Mouse (Mus musculus): ENCODE results near the gene 1700001P01Rik. TPM values are rescaled to one million over a fixed set of nuclear protein-coding genes. Genes with fewer than 3 reads are reported as not detected.
A peak's percentile ranks its signal among the peaks of the same experiment; 100 is the strongest.
"Not testable (repeated sequence)": the region's sequence is repeated elsewhere in the genome, so short reads cannot be mapped to it uniquely, and the experiment has no call there.

1700001P01Rik gene
- polyA plus RNA-seq, 1 experiment from 2014 or later: 0.85 TPM

GRCm38 (mm10) chr11:97799146-97799993 lies 23.7 kb upstream of the 1700001P01Rik start:
- Histone ChIP-seq H3K27ac (replicated peaks) (peak overlapping the region; percentile 97), H3K9me3 (no peaks in the 10 kb centered on the region), H3K4me1 (peaks cover 49% of the 10 kb centered on the region), H3K36me3 (replicated peaks) (peaks cover 8% of the 10 kb centered on the region; the same call in 1 of the 2 replicates), H3K27me3 (replicated peaks; ENCODE audit: low read depth, poor library complexity, severe bottlenecking) (no peaks in the 10 kb centered on the region), H3K4me3 (peak overlapping the region; percentile 96)
- under 1% methylated on average over 71 of the region's 71 CpGs for WGBS
- peak; percentile 87 for DNase-seq (ENCODE audit: low spot score)

DNA sequence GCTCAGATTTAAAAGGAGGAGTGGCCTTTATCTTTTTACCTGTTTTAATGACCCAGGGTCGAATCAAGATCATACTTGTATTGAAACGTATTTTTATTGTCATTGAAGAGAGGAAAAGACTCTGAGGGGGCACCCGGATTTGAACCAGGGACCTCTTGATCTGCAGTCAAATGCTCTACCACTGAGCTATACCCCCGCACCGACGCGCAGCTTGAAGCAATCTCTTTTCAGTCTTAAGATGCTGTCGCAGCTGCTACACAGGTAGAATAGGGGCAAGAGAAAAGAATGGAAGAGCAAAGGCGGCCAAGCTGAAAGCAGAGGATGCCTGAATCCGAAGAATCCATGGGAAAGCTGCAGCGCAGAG lies 23.0 kb upstream of the 1700001P01Rik start, which contains the start of gene Lasp1:
Gene Lasp1, plus strand, starts transcription at position 219 of the 364 bp plus-strand sequence.
- Histone ChIP-seq H3K27ac (replicated peaks) (peak within 1 kb of the TSS; percentile 97), H3K4me1 (peaks cover 43% of the 10 kb centered on the region), H3K36me3 (replicated peaks) (peaks cover 6% of the 10 kb centered on the region; the same call in 1 of the 2 replicates), H3K9me3 (no peaks in the 10 kb centered on the region), H3K4me3 (peak within 1 kb of the TSS; percentile 96), H3K27me3 (replicated peaks; ENCODE audit: low read depth, poor library complexity, severe bottlenecking) (no peaks in the 10 kb centered on the region)
- under 1% methylated on average over 11 of the region's 11 CpGs for WGBS
- DNase-seq (ENCODE audit: low spot score): peak; percentile 92

DNA sequence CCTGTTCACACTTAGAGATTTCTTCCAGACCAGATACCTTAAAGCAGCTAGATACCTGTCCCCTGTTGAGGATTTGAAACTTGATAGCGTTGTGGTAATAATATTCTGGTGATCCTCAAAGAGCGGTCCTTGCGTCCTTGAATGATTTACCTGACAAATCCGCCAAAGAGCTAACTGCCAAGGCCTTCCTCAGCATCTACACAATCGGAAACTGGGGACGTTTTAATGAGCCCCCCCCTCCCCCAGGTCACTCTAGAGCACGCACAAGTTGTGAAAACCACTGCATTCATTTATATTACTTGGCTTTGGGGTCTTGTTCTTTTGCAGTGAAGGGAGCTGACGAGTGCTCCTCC lies 22.3 kb upstream of the 1700001P01Rik start:
- 32% methylated on average over 8 of the region's 8 CpGs for WGBS
- Histone ChIP-seq H3K4me1 (peaks cover 40% of the 10 kb centered on the region), H3K9me3 (no peaks in the 10 kb centered on the region), H3K27ac (replicated peaks) (no peak overlapping the region), H3K4me3 (peak overlapping the region; percentile 96), H3K36me3 (replicated peaks) (0 out of 2 replicates have a peak, but pooled peaks cover 4% of the 10 kb centered on the region), H3K27me3 (replicated peaks; ENCODE audit: low read depth, poor library complexity, severe bottlenecking) (no peaks in the 10 kb centered on the region)
- DNase-seq (ENCODE audit: low spot score): no peak

DNA sequence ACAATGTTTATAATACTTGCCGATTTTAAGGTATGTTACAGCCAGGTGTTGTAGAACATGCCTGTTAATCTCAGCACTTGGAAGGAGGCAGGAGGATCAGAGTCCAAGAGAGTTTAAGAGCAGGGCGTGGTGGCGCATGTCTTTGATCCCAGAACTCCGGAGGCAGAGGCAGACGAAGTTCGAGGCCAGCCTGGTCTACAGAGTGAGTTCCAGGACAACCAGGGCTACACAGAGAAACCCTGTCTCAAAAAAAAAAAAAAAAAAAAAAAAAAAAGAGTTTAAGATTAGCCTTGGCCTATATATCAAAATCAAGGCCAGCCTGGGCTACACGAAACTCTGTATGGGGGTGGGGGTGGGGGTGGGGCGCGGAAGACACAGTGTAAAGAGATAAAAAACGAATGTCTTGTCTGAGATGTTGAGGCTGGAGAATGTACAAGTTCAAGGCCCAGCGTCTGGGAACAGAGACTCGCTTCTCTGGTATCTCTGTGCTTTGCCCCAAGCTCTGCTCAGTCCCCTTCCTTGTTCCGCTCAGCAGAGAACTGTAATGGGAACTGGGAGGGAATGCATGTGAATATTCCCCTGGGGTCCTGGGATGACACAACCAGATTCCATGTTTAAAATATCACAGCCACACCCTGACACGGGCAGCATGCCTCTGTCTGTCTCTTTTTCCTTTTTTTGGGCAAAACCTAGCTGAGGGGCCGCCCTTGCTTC lies 21.8 kb upstream of the 1700001P01Rik start:
- H3K36me3 ChIP-seq (replicated peaks): 0 out of 2 replicates have a peak, but pooled peaks cover 3% of the 10 kb centered on the region
- no peaks in the 10 kb centered on the region for H3K9me3 ChIP-seq
- no peaks in the 10 kb centered on the region for H3K27me3 ChIP-seq (replicated peaks; ENCODE audit: low read depth, poor library complexity, severe bottlenecking)
- no peak overlapping the region for H3K27ac ChIP-seq (replicated peaks)
- DNase-seq (ENCODE audit: low spot score): peak; percentile 20
- 58% methylated on average over 15 of the region's 15 CpGs for WGBS
- H3K4me1 ChIP-seq: peaks cover 37% of the 10 kb centered on the region
- peak overlapping the region; percentile 96 for H3K4me3 ChIP-seq

DNA sequence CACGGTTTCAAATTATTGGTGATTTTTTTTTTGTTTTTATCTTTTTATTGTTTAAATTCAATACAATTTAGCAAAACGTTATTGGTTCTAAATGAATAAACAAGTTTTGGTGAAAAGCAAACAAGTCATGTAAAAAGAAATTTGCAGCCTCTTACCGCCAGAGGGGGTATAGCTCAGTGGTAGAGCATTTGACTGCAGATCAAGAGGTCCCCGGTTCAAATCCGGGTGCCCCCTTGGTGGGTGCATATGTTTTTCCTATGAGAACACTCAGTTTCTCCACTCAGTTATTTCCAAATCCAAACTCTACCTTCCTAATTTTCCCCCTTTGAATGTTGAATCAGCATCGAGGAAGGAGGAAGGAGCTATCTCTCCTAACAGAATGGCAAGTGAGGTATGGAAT lies 21.2 kb upstream of the 1700001P01Rik start:
- H3K27ac ChIP-seq (replicated peaks): no peak overlapping the region
- no peak overlapping the region for H3K4me3 ChIP-seq
- H3K9me3 ChIP-seq: no peaks in the 10 kb centered on the region
- H3K36me3 ChIP-seq (replicated peaks): no peaks in the 10 kb centered on the region
- no peaks in the 10 kb centered on the region for H3K27me3 ChIP-seq (replicated peaks; ENCODE audit: low read depth, poor library complexity, severe bottlenecking)
- WGBS: 6% methylated on average over 6 of the region's 6 CpGs
- DNase-seq (ENCODE audit: low spot score): peak; percentile 75
- H3K4me1 ChIP-seq: peaks cover 31% of the 10 kb centered on the region

DNA sequence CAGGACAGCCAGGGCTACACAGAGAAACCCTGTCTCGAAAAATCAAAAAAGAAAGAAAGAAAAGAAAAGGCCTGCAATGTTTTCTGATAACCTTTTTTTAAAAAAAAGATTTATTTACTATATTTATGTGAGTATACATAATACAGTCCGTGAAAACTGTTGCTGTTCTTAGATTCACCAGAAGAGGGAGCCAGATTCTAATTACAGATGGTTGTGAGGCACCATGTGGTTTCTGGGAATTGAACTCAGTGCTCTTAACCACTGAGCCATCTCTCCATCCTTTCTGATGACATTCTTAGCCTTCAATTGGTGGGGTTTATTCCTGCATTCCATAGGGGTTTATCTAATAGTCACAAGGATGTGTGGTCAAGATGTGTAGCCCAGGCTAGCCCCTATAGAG lies 17.4 kb upstream of the 1700001P01Rik start:
- H3K27ac ChIP-seq (replicated peaks): no peak overlapping the region
- H3K9me3 ChIP-seq: no peaks in the 10 kb centered on the region
- peaks cover 6% of the 10 kb centered on the region for H3K4me1 ChIP-seq
- H3K27me3 ChIP-seq (replicated peaks; ENCODE audit: low read depth, poor library complexity, severe bottlenecking): no peaks in the 10 kb centered on the region
- no peak for DNase-seq (ENCODE audit: low spot score)
- H3K4me3 ChIP-seq: no peak overlapping the region
- WGBS: 8% methylated on average over 2 of the region's 2 CpGs
- H3K36me3 ChIP-seq (replicated peaks): no peaks in the 10 kb centered on the region

GRCm38 (mm10) chr11:97790778-97791438 lies 15.2 kb upstream of the 1700001P01Rik start:
- H3K4me3 ChIP-seq; H3K4me1 ChIP-seq; H3K36me3 ChIP-seq (replicated peaks); H3K9me3 ChIP-seq; H3K27me3 ChIP-seq (replicated peaks; ENCODE audit: low read depth, poor library complexity, severe bottlenecking); H3K27ac ChIP-seq (replicated peaks); DNase-seq (ENCODE audit: low spot score): not testable (repeated sequence)
- 81% methylated on average over 2 of the region's 2 CpGs for WGBS

DNA sequence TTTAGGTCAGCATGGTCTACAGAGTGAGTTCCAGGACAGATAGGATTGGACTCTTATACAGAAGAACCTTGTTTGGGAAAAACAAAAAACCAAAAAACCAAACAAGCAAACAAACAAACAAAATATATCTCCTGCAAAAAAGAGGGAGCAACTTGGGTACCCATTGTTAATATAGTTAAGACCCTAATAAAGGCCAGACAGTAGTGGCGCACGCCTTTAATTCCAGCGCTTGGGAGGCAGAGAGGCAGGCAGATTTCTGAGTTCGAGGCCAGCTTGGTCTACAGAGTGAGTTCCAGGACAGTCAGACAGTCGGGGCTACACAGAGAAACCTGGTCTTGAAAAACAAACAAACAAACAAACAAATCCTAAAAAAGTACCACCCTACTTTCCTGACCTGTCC lies 14.0 kb upstream of the 1700001P01Rik start:
- Histone ChIP-seq H3K9me3 (no peaks in the 10 kb centered on the region), H3K36me3 (replicated peaks) (no peaks in the 10 kb centered on the region), H3K4me3 (no peak overlapping the region), H3K27ac (replicated peaks) (no peak overlapping the region), H3K4me1 (no peaks in the 10 kb centered on the region), H3K27me3 (replicated peaks; ENCODE audit: low read depth, poor library complexity, severe bottlenecking) (no peaks in the 10 kb centered on the region)
- WGBS: 89% methylated on average over 5 of the region's 5 CpGs
- DNase-seq (ENCODE audit: low spot score): no peak

- Histone ChIP-seq H3K9me3 (no peaks in the 10 kb centered on the region), H3K36me3 (replicated peaks) (no peaks in the 10 kb centered on the region), H3K4me3 (no peak overlapping the region), H3K27me3 (replicated peaks; ENCODE audit: low read depth, poor library complexity, severe bottlenecking) (no peaks in the 10 kb centered on the region), H3K4me1 (peaks cover 5% of the 10 kb centered on the region; the same call in 1 of the 2 replicates), H3K27ac (replicated peaks) (no peak overlapping the region)
- 93% methylated on average over 3 of the region's 3 CpGs for WGBS
- DNase-seq (ENCODE audit: low spot score): no peak
Observed at GRCm38 (mm10) chr11:97787961-97788360, 12.2 kb upstream of the 1700001P01Rik start.

DNA sequence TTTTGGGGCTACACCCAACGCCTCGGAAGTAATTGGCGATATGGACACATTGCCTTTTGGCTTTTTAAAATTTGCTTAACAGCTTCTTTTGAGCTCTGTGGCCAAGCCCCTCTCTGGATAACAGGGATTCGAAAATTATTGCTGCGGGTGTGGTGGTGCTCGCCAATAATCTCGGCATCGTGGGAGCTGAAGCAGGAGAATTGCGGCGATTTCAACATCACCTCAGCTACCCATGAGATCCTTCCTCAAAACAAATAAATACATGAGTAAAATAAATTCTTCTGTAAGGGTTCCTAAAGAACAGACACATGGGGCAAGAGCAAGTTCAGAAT lies 6.8 kb upstream of the 1700001P01Rik start:
- Histone ChIP-seq H3K4me3 (peak overlapping the region; percentile 98), H3K27ac (replicated peaks) (peak overlapping the region; percentile 93), H3K36me3 (replicated peaks) (peaks cover 37% of the 10 kb centered on the region), H3K9me3 (no peaks in the 10 kb centered on the region), H3K4me1 (peaks cover 26% of the 10 kb centered on the region), H3K27me3 (replicated peaks; ENCODE audit: low read depth, poor library complexity, severe bottlenecking) (no peaks in the 10 kb centered on the region)
- DNase-seq (ENCODE audit: low spot score): no peak
- under 1% methylated on average over 10 of the region's 10 CpGs for WGBS

DNA sequence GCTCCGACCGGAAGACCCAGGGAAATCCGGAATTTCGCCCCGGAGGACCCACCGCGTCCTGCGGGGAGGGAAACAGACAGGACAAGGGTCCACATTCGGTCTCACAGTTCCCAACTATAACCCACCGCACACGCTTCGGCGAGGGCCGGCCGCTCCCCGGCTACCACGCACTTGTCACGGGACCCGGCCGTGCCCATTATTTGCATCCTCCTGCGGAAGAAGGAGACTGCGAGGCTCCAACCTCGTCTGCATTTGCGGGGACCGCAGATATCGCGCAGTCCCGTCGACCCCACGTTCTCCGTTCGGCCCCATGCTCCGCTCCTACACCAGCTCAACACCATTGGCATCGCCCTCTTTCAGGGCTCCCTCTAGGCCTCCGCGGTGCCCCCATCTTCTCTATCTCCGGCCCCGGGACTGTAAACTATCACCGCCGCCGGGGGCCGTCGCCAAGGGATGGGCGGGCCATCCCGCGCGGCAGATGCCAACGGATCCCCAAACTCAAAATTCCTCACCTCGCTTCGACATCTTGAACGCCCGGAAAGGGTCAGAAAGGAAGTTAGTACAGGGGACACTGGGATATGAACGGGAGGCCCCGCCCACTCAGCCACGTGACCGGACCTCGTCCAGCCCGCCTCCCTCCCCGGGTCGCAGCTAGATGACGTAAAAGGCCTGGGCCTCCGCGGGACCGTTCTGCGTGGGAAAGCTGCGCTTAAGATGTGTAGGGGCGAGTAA lies 6.3 kb upstream of the 1700001P01Rik start, which contains the start of gene Rpl23:
Gene Rpl23, minus strand, starts transcription at position 606 of the 732 bp plus-strand sequence.
- Histone ChIP-seq H3K4me3 (peak within 1 kb of the TSS; percentile 98), H3K4me1 (peaks cover 29% of the 10 kb centered on the region), H3K9me3 (no peaks in the 10 kb centered on the region), H3K27ac (replicated peaks) (peak within 1 kb of the TSS; percentile 93), H3K36me3 (replicated peaks) (peaks cover 43% of the 10 kb centered on the region), H3K27me3 (replicated peaks; ENCODE audit: low read depth, poor library complexity, severe bottlenecking) (no peaks in the 10 kb centered on the region)
- peak; percentile 99 for DNase-seq (ENCODE audit: low spot score)
- under 1% methylated on average over 67 of the region's 67 CpGs for WGBS

GRCm38 (mm10) chr11:97781478-97781831 lies 5.7 kb upstream of the 1700001P01Rik start:
- Histone ChIP-seq H3K9me3 (no peaks in the 10 kb centered on the region), H3K27me3 (replicated peaks; ENCODE audit: low read depth, poor library complexity, severe bottlenecking) (no peaks in the 10 kb centered on the region), H3K4me3 (peak overlapping the region; percentile 98), H3K36me3 (replicated peaks) (peaks cover 48% of the 10 kb centered on the region), H3K4me1 (peaks cover 34% of the 10 kb centered on the region), H3K27ac (replicated peaks) (peak overlapping the region; percentile 93)
- 1% methylated on average over 11 of the region's 11 CpGs for WGBS
- DNase-seq (ENCODE audit: low spot score): no peak
